ENCODE assay signal across 22 mouse cellular contexts in genomic region chr13:81885879-81886278, GRCm38 (mm10).
DNase-seq lines count a peak whose midpoint lies in the region; ATAC-seq lines count a peak whose summit lies in the region.
"Had no signal": no experiment of that assay in that cellular context is flagged by ENCODE, and none has a peak within 500 bp of the region (broad histone marks: within the 10 kb centered on the region; RNA-seq: fewer than 3 reads in every experiment).

No protein-coding gene starts in this region.

- H3K4me1 ChIP-seq in forebrain, embryonic 14.5 days (ENCODE audit: control insufficient read depth, insufficient read depth, low read length) = no peaks in the 10 kb centered on the region
- H3K4me1 ChIP-seq in forebrain, embryonic 10.5 days = 0 out of 2 replicates have a peak, but pooled peaks cover 3% of the 10 kb centered on the region
- H3K4me1 ChIP-seq in neural tube, embryonic 11.5 days (ENCODE audit: control insufficient read depth, insufficient read depth, low read length) = 0 out of 2 replicates have a peak, but pooled peaks cover 2% of the 10 kb centered on the region
- H3K4me1 ChIP-seq: midbrain, embryonic 12.5 days had no signal

- no peak overlapping the region for H3K4me2 ChIP-seq in forebrain, embryonic 14.5 days (ENCODE audit: low read length)
- H3K4me2 ChIP-seq in neural tube, embryonic 11.5 days (ENCODE audit: low read depth) = no peak overlapping the region
- H3K4me2 ChIP-seq: midbrain, embryonic 12.5 days had no signal

- H3K27me3 ChIP-seq in forebrain, embryonic 14.5 days (replicated peaks; ENCODE audit: control insufficient read depth, insufficient read depth, low read length) = no peaks in the 10 kb centered on the region
- H3K27me3 ChIP-seq in forebrain, embryonic 10.5 days (ENCODE audit: poor library complexity, severe bottlenecking) = no peaks in the 10 kb centered on the region
- no peaks in the 10 kb centered on the region for H3K27me3 ChIP-seq in neural tube, embryonic 11.5 days (ENCODE audit: control insufficient read depth, insufficient read depth, low read length)
- H3K27me3 ChIP-seq: midbrain, embryonic 12.5 days had no signal

- H3K4me3 ChIP-seq in forebrain, embryonic 14.5 days (ENCODE audit: low read depth, low read length) = no peak overlapping the region
- no peak overlapping the region for H3K4me3 ChIP-seq in forebrain, embryonic 10.5 days
- no peak overlapping the region for H3K4me3 ChIP-seq in neural tube, embryonic 11.5 days (ENCODE audit: low read depth, low read length)
- H3K4me3 ChIP-seq: layer of hippocampus, adult 2 months; midbrain, embryonic 12.5 days had no signal

- no peaks in the 10 kb centered on the region for H3K36me3 ChIP-seq in forebrain, embryonic 14.5 days (ENCODE audit: control insufficient read depth, insufficient read depth, low read length)
- no peaks in the 10 kb centered on the region for H3K36me3 ChIP-seq in forebrain, embryonic 10.5 days (replicated peaks)
- no peaks in the 10 kb centered on the region for H3K36me3 ChIP-seq in neural tube, embryonic 11.5 days (ENCODE audit: control insufficient read depth, insufficient read depth, low read length)
- H3K36me3 ChIP-seq: midbrain, embryonic 12.5 days had no signal

- peak; percentile 14 for DNase-seq in forebrain, embryonic 14.5 days (ENCODE audit: low spot score)
- DNase-seq in forebrain, embryonic 10.5 days (ENCODE audit: extremely low spot score, low spot score) = no peak
- DNase-seq in neural tube, embryonic 11.5 days (ENCODE audit: low spot score) = no peak
- no peak for DNase-seq in neural tube, embryonic 10.5 days (ENCODE audit: extremely low spot score, low spot score)
- peak; percentile 41 for DNase-seq in mesoderm, embryonic 11.5 days (ENCODE audit: low read depth, low spot score)
- no peak for DNase-seq in adrenal gland, postnatal 4 days (ENCODE audit: low spot score in 2 of 2)
- no peak for DNase-seq in cerebellum, postnatal 4 days (ENCODE audit: low spot score in 2 of 2)
- DNase-seq: adrenal gland, adult 8-10 months; cerebellum, adult 11-12 months; cerebellum, postnatal 36 days; heart, adult 11 months; heart, postnatal 4 days; kidney, adult 11 months; kidney, postnatal 10 days; left cerebral cortex, postnatal 4 days; lung, postnatal 10 days; retina, postnatal 1 day; right cerebral cortex, postnatal 4 days had no signal

- WGBS in forebrain, embryonic 14.5 days = 24% methylated on average over 6 of the region's 6 CpGs
- 59% methylated on average over 6 of the region's 6 CpGs for WGBS in forebrain, embryonic 10.5 days
- 52% methylated on average over 6 of the region's 6 CpGs for WGBS in neural tube, embryonic 11.5 days

- H3K9ac ChIP-seq in forebrain, embryonic 14.5 days (ENCODE audit: low read length) = no peak overlapping the region
- no peak overlapping the region for H3K9ac ChIP-seq in neural tube, embryonic 11.5 days (ENCODE audit: low read length)
- H3K9ac ChIP-seq: midbrain, embryonic 12.5 days had no signal

- H3K9me3 ChIP-seq in forebrain, embryonic 14.5 days (replicated peaks; ENCODE audit: control insufficient read depth, low read length) = no peaks in the 10 kb centered on the region
- H3K9me3 ChIP-seq in forebrain, embryonic 10.5 days = no peaks in the 10 kb centered on the region
- H3K9me3 ChIP-seq in neural tube, embryonic 11.5 days (ENCODE audit: control insufficient read depth, low read length) = no peaks in the 10 kb centered on the region
- H3K9me3 ChIP-seq: midbrain, embryonic 12.5 days had no signal

- H3K27ac ChIP-seq in forebrain, embryonic 14.5 days (ENCODE audit: low read depth, low read length) = no peak overlapping the region
- no peak overlapping the region for H3K27ac ChIP-seq in forebrain, embryonic 10.5 days
- no peak overlapping the region for H3K27ac ChIP-seq in neural tube, embryonic 11.5 days (ENCODE audit: low read depth, low read length)
- H3K27ac ChIP-seq: layer of hippocampus, adult 2 months; midbrain, embryonic 12.5 days had no signal

- ATAC-seq in forebrain, embryonic 14.5 days = no peak
- ATAC-seq in neural tube, embryonic 11.5 days (ENCODE audit: insufficient read depth, low FRiP score, low TSS enrichment) = peak; percentile 68
- no peak for ATAC-seq in megakaryocyte-erythroid progenitor cell, adult 5-6 weeks (replicated peaks; ENCODE audit: low FRiP score, low TSS enrichment, poor library complexity, severe bottlenecking)
- ATAC-seq: forebrain, embryonic 16.5 days had no signal

Comparison
In these comparisons a context has a peak if more than half of its experiments do, and no peak if none do; other contexts are left out.
1. DNase-seq: peak in forebrain, embryonic 14.5 days (single experiment) and mesoderm, embryonic 11.5 days (single experiment); none in forebrain, embryonic 10.5 days (single experiment), neural tube, embryonic 11.5 days (single experiment), neural tube, embryonic 10.5 days (single experiment), adrenal gland, postnatal 4 days (0 of 2) and cerebellum, postnatal 4 days (0 of 2).